Mouse (Mus musculus) thymus, adult 2 months (tissue): ENCODE data around the gene Mphosph9.

Experiments
- CTCF ChIP-seq: fragments of 200-500 bp; IDR thresholded peaks from 2 replicates; pipeline ENCODE4 v1.5.1; 2012; ENCODE audit warnings: mild to moderate bottlenecking, control low read depth, low read length, moderate library complexity, borderline replicate concordance; ENCODE audit not compliant: control insufficient read depth, poor library complexity, insufficient read depth; ENCODE audit errors: extremely low read depth
- POLR2A ChIP-seq: fragments of 200-500 bp; IDR thresholded peaks from 2 replicates; pipeline ENCODE4 v1.6.1; 2012; ENCODE audit warnings: mild to moderate bottlenecking, low read length, control low read depth, moderate library complexity; ENCODE audit not compliant: control insufficient read depth, poor library complexity, insufficient read depth; ENCODE audit errors: extremely low read depth

DNA sequence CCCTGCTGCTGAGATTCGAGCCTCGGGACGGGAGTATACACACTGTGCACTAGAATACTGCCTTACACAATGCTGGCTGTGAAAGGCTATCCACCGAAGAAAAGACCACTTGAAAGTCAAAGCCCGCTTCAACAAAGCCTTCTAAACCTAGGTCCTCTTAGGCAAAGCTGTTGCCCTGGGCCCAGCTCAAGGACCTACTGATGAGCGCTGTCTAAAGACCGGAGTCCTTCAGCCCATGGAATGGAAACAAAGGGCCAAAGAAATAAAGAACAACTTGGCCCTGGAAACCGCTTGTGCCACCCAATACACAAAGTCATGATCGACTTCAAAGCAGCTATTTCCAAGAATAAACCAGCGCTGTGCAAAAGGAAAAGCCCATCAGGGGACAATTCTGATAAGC is 18.6 kb downstream of the Mphosph9 start:
- no peak for TF ChIP-seq CTCF
- TF ChIP-seq POLR2A: no peak
